Mouse (Mus musculus) lung, adult 2 months (tissue): ENCODE results near the gene Thrsp. TPM values are rescaled to one million over a fixed set of nuclear protein-coding genes. Genes with fewer than 3 reads are reported as not detected.

Experiments
- DNase-seq: peaks from one replicate; pipeline ENCODE4 v3.0.0; 2022
- H3K4me1 ChIP-seq: fragments of 200-500 bp; 2 replicates; pipeline ENCODE4 v1.6.1; 2011; ENCODE audit warnings: low read length; ENCODE audit not compliant: control insufficient read depth, insufficient read depth
- H3K4me3 ChIP-seq: fragments of 200-500 bp; replicated peaks from 2 replicates; pipeline ENCODE3; 2011; ENCODE audit warnings: low read depth, mild to moderate bottlenecking, control low read depth, low read length; ENCODE audit errors: extremely low read depth
- CTCF ChIP-seq: fragments of 200-500 bp; IDR thresholded peaks from 2 replicates; pipeline ENCODE4 v1.5.1; 2011; ENCODE audit warnings: mild to moderate bottlenecking, low read length, control low read depth; ENCODE audit not compliant: insufficient read depth
- POLR2A ChIP-seq: fragments of 200-500 bp; IDR thresholded peaks from 2 replicates; pipeline ENCODE4 v1.6.1; 2011; ENCODE audit warnings: low read depth, mild to moderate bottlenecking, control low read depth, low read length, borderline replicate concordance; ENCODE audit errors: extremely low read depth
- WGBS: fragments of 180-500 bp; shearing (Covaris S2); methylation state at CpG from one replicate; pipeline ENCODE4 v1.1.7; 2018; 5-methylcytosine and 5-hydroxymethylcytosine counted together
- polyA plus RNA-seq: library from polyadenylated mRNA; depleted of rRNA; stranded (reverse); fragments of >200 nt; gene quantifications from 2 replicates; pipeline ENCODE4 v1.2.3, GENCODE M21; 2012

Thrsp gene
- polyA plus RNA-seq, 1 experiment = 95.2 TPM

- 79% methylated on average over 2 of the region's 2 CpGs for WGBS
- no peak overlapping the region for H3K4me3 ChIP-seq
- no peak for DNase-seq
- no peak for TF ChIP-seq CTCF
- no peak for TF ChIP-seq POLR2A
- peaks cover 7% of the 10 kb centered on the region; the same call in 1 of the 2 replicates for H3K4me1 ChIP-seq
Observed at GRCm38 (mm10) chr7:97394375-97394774, 23.2 kb downstream of the Thrsp start.

- peaks cover 6% of the 10 kb centered on the region; the same call in 1 of the 2 replicates for H3K4me1 ChIP-seq
- no peak overlapping the region for H3K4me3 ChIP-seq
- 37% methylated on average over 6 of the region's 6 CpGs for WGBS
- no peak for DNase-seq
- TF ChIP-seq POLR2A = no peak
- no peak for TF ChIP-seq CTCF
Observed at GRCm38 (mm10) chr7:97392079-97392445, 25.5 kb downstream of the Thrsp start.

- 46% methylated on average over 13 of the region's 13 CpGs for WGBS
- H3K4me1 ChIP-seq = peaks cover 6% of the 10 kb centered on the region; the same call in 1 of the 2 replicates
- TF ChIP-seq CTCF (no peak), POLR2A (no peak)
- H3K4me3 ChIP-seq = no peak overlapping the region
- DNase-seq = peak; percentile 65
Observed at GRCm38 (mm10) chr7:97391293-97392078, 26.0 kb downstream of the Thrsp start.

GRCm38 (mm10) chr7:97388541-97388940 is 29.0 kb downstream of the Thrsp start:
- Histone ChIP-seq H3K4me1 (peaks cover 6% of the 10 kb centered on the region; the same call in 1 of the 2 replicates), H3K4me3 (no peak overlapping the region)
- no peak for DNase-seq
- TF ChIP-seq CTCF = no peak
- WGBS = 93% methylated on average over 4 of the region's 4 CpGs

GRCm38 (mm10) chr7:97387561-97388147 is 29.9 kb downstream of the Thrsp start:
- no peak for DNase-seq
- H3K4me1 ChIP-seq = peaks cover 6% of the 10 kb centered on the region; the same call in 1 of the 2 replicates

GRCm38 (mm10) chr7:97386806-97387370 is 30.6 kb downstream of the Thrsp start:
- DNase-seq = no peak
- 67% methylated on average over 5 of the region's 5 CpGs for WGBS
- H3K4me3 ChIP-seq = no peak overlapping the region
- TF ChIP-seq POLR2A = no peak
- no peak for TF ChIP-seq CTCF
- no peaks in the 10 kb centered on the region; the same call in 1 of the 2 replicates for H3K4me1 ChIP-seq

More at GRCm38 (mm10) chr7:97387561-97388147, 29.9 kb downstream of the Thrsp start:
- 86% methylated on average over 8 of the region's 8 CpGs for WGBS
- H3K4me3 ChIP-seq = no peak overlapping the region
- TF ChIP-seq POLR2A = no peak
- no peak for TF ChIP-seq CTCF

- TF ChIP-seq POLR2A (no peak), CTCF (no peak)
- 78% methylated on average over 7 of the region's 7 CpGs for WGBS
- Histone ChIP-seq H3K4me1 (no peaks in the 10 kb centered on the region; the same call in 1 of the 2 replicates), H3K4me3 (no peak overlapping the region)
- DNase-seq = no peak
Observed at GRCm38 (mm10) chr7:97386106-97386805, 31.3 kb downstream of the Thrsp start.

DNA sequence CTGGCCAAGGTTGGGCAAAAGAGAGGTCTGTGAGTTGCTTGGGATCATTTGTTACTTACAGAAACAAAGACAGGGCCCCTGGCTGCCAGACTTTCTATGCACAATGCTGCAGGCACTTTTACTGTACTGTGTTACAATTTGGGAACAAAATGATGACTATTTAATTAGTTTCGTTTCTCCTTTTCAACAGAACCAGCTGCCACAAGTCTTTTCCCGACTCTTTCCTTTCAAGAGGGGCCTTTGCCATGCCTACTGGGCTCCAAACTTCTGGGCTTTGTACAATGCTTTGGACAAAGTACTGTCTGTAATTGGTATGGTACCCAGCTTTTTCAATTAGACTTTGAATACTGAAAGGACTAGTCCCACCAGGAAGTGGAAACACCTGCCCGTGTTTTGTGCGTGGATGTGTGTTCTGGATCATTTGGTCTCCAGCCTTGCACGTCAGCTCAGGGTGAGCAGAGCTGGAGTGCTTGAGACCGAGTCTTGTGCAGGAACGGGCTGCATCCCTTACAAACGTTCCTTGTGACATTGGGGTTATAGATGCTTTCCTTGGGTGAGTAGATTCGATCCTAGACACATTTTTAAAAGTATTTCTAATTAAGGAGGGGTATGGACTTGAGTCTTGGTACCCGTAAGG is 33.9 kb downstream of the Thrsp start:
- WGBS = 85% methylated on average over 10 of the region's 10 CpGs

GRCm38 (mm10) chr7:97382661-97383060 is 34.9 kb downstream of the Thrsp start:
- no peak for DNase-seq
- 93% methylated on average over 8 of the region's 8 CpGs for WGBS
- Histone ChIP-seq H3K4me3 (no peak overlapping the region), H3K4me1 (no peaks in the 10 kb centered on the region; the same call in 1 of the 2 replicates)
- TF ChIP-seq POLR2A (no peak), CTCF (no peak)

More for the DNA sequence above, 33.9 kb downstream of the Thrsp start:
- Histone ChIP-seq H3K4me1 (no peaks in the 10 kb centered on the region; the same call in 1 of the 2 replicates), H3K4me3 (no peak overlapping the region)
- TF ChIP-seq POLR2A (no peak), CTCF (no peak)
- no peak for DNase-seq
